Mouse (Mus musculus) lung, postnatal 0 days (tissue): Measurements from ENCODE around the gene Cybc1.

Experiments used
- CTCF ChIP-seq: IDR thresholded peaks from 2 replicates; pipeline ENCODE4 v1.5.1; 2016; ENCODE audit warnings: antibody characterized with exemption, mild to moderate bottlenecking
- EP300 ChIP-seq: IDR thresholded peaks from 2 replicates; pipeline ENCODE4 v1.6.1; 2016; ENCODE audit warnings: antibody characterized with exemption, mild to moderate bottlenecking, control low read depth

DNA sequence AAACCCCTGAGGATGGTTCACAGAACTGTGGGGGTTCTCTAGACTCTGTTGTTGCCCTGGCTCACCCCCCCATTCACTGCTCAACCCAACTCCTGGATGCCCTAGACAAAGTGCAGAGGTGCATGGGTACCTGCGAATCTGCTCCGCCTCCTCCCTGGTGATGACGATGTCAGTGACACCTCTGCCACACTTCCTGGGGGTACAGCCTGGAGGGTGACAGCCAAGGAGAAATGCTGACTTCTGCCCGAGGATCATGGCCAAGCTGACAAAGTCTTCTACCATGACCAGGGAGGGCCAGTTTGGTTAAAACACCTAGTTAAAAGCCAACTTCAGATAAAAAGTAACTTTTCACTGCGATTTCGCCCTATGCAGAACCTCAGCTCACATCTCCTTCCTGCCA is 28.3 kb downstream of the Cybc1 start:
- TF ChIP-seq CTCF: no peak
- TF ChIP-seq EP300: no peak
